Mouse (Mus musculus) stomach, postnatal 0 days (tissue): ENCODE measurements around the gene Susd2. TPM values are rescaled to one million over a fixed set of nuclear protein-coding genes. Genes with fewer than 3 reads are reported as not detected.

Experiments
- ATAC-seq: fragments of 200-750 bp; cut with Nextera tagmentation; 2 replicates; pipeline ENCODE4 v1.8.0; 2017; ENCODE audit not compliant: low FRiP score, low TSS enrichment
- DNase-seq: peaks from one replicate; pipeline ENCODE4 v3.0.0-alpha.2; 2016; ENCODE audit warnings: low spot score
- H3K27ac ChIP-seq: fragments of 300-500 bp; sonication (generic); replicated peaks from 2 replicates; pipeline ENCODE4 v1.5.1; 2014; ENCODE audit warnings: mild to moderate bottlenecking, control low read depth
- H3K27me3 ChIP-seq: fragments of 300-500 bp; sonication (generic); 2 replicates; pipeline ENCODE4 v1.6.1; 2014; ENCODE audit warnings: low read length; ENCODE audit not compliant: control insufficient read depth, insufficient read depth
- H3K36me3 ChIP-seq: fragments of 300-500 bp; sonication (generic); 2 replicates; pipeline ENCODE4 v1.6.1; 2014; ENCODE audit warnings: low read length, mixed read lengths; ENCODE audit not compliant: control insufficient read depth, insufficient read depth
- H3K4me1 ChIP-seq: fragments of 300-500 bp; sonication (generic); replicated peaks from 2 replicates; pipeline ENCODE4 v1.6.1; 2014; ENCODE audit warnings: antibody characterized with exemption; ENCODE audit not compliant: control insufficient read depth, insufficient read depth
- H3K4me2 ChIP-seq: fragments of 300-500 bp; sonication (generic); replicated peaks from 2 replicates; pipeline ENCODE4 v1.6.1; 2014; ENCODE audit warnings: low read depth, mild to moderate bottlenecking, control low read depth, moderate library complexity
- H3K4me3 ChIP-seq: fragments of 300-500 bp; sonication (generic); 2 replicates; pipeline ENCODE4 v1.5.1; 2014; ENCODE audit warnings: low read depth, low read length, control low read depth
- H3K9ac ChIP-seq: fragments of 300-500 bp; sonication (generic); 2 replicates; pipeline ENCODE4 v1.6.1; 2014; ENCODE audit warnings: mild to moderate bottlenecking, low read length, control low read depth, mixed read lengths
- H3K9me3 ChIP-seq: fragments of 300-500 bp; sonication (generic); 2 replicates; pipeline ENCODE4 v1.6.1; 2016; ENCODE audit warnings: low read length; ENCODE audit not compliant: control insufficient read depth
- CTCF ChIP-seq: IDR thresholded peaks from 2 replicates; pipeline ENCODE4 v1.5.1; 2016; ENCODE audit warnings: antibody characterized with exemption, low read depth, mild to moderate bottlenecking, moderate library complexity
- EP300 ChIP-seq: optimal IDR thresholded peaks from 2 replicates; pipeline ENCODE3; 2016; ENCODE audit warnings: antibody characterized with exemption
- WGBS: fragments of 180-500 bp; shearing (Covaris S2); extraction: QIAGEN DNeasy Blood & Tissue Kit; methylation state at CpG from one replicate; pipeline ENCODE4 v1.1.7; 2014; 5-methylcytosine and 5-hydroxymethylcytosine counted together
- polyA plus RNA-seq: library from polyadenylated mRNA; unstranded; fragments of >200 nt; fragmentation: Nextera tagmentation; extraction: Ambion mirVana; gene quantifications from 2 replicates; pipeline ENCODE4 v1.2.1, GENCODE M21; 2015

Susd2 gene
- polyA plus RNA-seq: 12.2 and 14.1 TPM in 2 replicates

DNA sequence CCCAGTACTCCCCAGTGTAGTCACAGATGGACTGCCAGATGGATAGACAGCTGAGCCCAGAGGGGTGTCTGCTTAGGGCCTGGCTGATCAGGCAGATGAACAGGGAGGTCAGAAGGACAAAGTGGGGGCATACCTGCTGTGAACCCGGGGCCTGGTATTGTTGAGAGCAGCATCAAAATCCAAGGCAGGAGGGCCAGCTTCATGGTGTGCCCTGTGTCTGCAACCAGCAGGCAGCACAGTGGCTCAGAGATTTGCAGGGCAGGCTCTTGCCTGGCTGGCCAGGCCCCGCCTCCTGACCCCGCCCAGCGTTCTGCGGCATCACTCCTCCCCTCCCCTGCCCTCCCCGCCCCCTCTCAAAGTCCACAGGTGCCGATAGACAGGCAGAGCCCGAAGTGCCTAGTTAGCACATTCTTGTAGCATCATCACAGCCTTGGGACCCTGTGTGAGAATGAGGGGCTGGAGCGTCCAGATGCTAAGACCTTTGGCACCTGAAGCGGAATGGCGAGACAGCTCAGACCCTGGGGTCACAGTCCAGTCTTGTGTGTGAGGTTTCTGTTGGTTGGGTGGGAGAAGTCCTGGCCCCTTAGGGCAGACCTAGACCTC is at the start of gene Susd2:
Gene Susd2, minus strand, starts transcription at position 268 of the 603 bp plus-strand sequence.
- DNase-seq (peak; percentile 92), ATAC-seq (peak; percentile 79)
- H3K36me3 ChIP-seq: peaks cover 4% of the 10 kb centered on the region
- H3K27me3 ChIP-seq: no peaks in the 10 kb centered on the region
- H3K9me3 ChIP-seq: no peaks in the 10 kb centered on the region
- no peaks in the 10 kb centered on the region; the same call in 1 of the 2 replicates for H3K4me1 ChIP-seq
- peak within 1 kb of the TSS; percentile 3; the same call in 1 of the 2 replicates for H3K4me3 ChIP-seq
- peak within 1 kb of the TSS; percentile 35; the same call in 1 of the 2 replicates for H3K27ac ChIP-seq
- TF ChIP-seq CTCF (no peak), EP300 (no peak)
- H3K9ac ChIP-seq: no peak within 1 kb of the TSS; the same call in 1 of the 2 replicates
- peak within 1 kb of the TSS; percentile 43 for H3K4me2 ChIP-seq
- WGBS: 6% methylated on average over 11 of the region's 11 CpGs

DNA sequence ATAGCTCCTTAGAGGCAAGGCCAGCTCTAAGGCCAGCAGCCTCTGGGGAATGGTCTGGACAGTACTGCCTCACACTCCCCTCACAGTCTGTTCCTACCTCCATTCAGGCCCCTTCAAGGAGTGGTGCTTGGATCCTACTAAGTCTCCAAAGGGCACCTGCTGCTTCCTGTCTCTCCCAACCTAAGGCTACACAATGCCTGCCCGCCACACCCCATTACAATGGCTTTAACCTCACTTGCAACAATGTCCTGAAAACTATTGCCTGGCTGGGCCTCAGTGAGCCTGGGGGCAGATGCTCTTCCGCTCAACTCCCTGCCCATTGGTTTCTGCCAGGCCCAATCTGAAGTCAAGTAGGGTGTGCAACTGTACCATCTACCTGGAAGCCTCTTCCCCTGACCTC is 44.8 kb upstream of the Susd2 start:
- DNase-seq: no peak
- Histone ChIP-seq H3K36me3 (peaks cover 4% of the 10 kb centered on the region; the same call in 1 of the 2 replicates), H3K9me3 (no peaks in the 10 kb centered on the region), H3K4me3 (no peak overlapping the region), H3K27ac (no peak overlapping the region), H3K4me1 (no peaks in the 10 kb centered on the region), H3K27me3 (no peaks in the 10 kb centered on the region), H3K4me2 (no peak overlapping the region), H3K9ac (no peak overlapping the region)
- TF ChIP-seq CTCF (no peak), EP300 (no peak)
- 91% methylated on average over 2 of the region's 2 CpGs for WGBS
- no peak for ATAC-seq

DNA sequence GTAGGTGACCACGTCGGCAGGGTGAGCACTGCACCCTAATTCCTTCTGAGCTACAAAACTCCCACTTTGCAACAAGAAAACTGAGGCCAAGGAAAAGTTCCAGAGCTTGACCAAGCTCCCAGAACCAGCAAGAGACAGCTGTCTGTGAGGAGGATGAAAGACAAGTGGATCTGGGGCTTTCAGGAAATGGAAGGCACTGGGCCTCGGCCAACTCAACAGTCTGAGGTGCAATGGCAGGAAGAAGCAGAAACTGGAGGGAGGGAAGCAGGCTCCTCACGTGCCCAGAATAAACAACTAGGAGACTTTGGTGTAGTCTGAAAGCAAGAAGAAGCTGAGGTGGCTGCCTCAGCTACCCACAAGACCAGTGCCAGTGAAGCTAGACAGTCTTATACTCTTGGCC is 42.9 kb upstream of the Susd2 start:
- no peak overlapping the region for H3K9ac ChIP-seq

DNA sequence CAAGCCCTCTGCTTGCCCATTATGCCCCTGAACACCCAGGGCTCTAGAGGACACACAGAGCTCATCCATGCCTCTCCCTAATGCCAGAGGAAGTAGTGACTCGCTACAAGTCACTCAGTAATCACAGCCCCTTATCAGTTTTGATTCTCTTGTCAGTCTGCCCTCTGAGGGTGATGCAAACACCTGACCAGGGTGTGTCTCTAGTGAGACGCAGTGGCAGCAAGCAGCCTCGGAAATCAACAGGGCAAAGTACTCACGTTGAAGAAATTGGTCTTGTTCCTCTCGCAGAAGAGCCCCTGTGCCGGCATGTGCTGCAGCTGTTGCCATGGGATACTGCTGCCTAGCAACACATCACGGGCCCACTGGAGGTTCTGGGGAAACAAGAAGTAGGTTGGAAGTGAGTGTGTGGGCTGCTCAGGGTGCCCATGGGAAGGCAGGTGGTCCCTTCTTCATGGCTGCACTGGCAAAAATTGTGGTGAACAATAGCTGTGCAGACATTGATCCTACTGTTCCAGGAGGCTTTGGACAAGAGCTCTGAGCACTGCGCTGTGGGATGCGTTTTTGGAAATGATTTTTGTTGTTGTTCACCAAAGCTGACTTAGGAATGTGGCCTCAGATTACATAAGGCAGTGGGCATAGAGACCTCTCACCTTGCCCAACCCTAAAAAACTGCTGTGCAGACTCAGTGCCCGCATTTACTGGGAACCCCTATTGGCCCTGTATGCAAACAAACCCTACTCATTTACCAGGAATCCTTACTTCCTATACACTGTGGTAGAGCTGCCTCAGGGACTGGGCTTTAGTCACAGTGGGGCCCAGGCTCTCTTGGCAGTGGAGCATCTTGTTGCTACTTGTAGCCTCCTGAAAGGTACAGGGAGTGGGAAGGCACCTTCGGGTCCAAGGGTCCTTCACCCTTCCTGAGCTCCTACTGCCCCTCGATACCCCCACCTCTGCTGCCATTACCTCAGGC is 40.5 kb upstream of the Susd2 start:
- Histone ChIP-seq H3K27me3 (no peaks in the 10 kb centered on the region), H3K9ac (no peak overlapping the region), H3K9me3 (no peaks in the 10 kb centered on the region), H3K4me3 (no peak overlapping the region), H3K27ac (no peak overlapping the region), H3K4me2 (no peak overlapping the region), H3K4me1 (no peaks in the 10 kb centered on the region), H3K36me3 (no peaks in the 10 kb centered on the region)
- 52% methylated on average over 12 of the region's 12 CpGs for WGBS
- ATAC-seq (peak; percentile 61; the same call in 1 of the 2 replicates), DNase-seq (peak; percentile 39)
- no peak for TF ChIP-seq CTCF
- no peak for TF ChIP-seq EP300

More for the DNA sequence above, 42.9 kb upstream of the Susd2 start:
- 70% methylated on average over 4 of the region's 4 CpGs for WGBS
- no peak overlapping the region for H3K4me3 ChIP-seq
- no peak overlapping the region for H3K4me2 ChIP-seq
- TF ChIP-seq CTCF: no peak
- ATAC-seq (no peak), DNase-seq (no peak)
- H3K36me3 ChIP-seq: no peaks in the 10 kb centered on the region
- H3K27me3 ChIP-seq: no peaks in the 10 kb centered on the region
- no peak overlapping the region for H3K27ac ChIP-seq
- H3K4me1 ChIP-seq: no peaks in the 10 kb centered on the region
- no peaks in the 10 kb centered on the region for H3K9me3 ChIP-seq

GRCm38 (mm10) chr10:75680574-75681001 is 36.8 kb upstream of the Susd2 start:
- H3K27ac ChIP-seq: no peak overlapping the region
- TF ChIP-seq EP300 (no peak), CTCF (no peak)
- H3K4me2 ChIP-seq: no peak overlapping the region
- H3K9me3 ChIP-seq: no peaks in the 10 kb centered on the region
- no peak overlapping the region for H3K4me3 ChIP-seq
- ATAC-seq: no peak
- no peaks in the 10 kb centered on the region for H3K27me3 ChIP-seq
- WGBS: 93% methylated on average over 9 of the region's 10 CpGs
- no peak overlapping the region for H3K9ac ChIP-seq
- H3K36me3 ChIP-seq: no peaks in the 10 kb centered on the region
- DNase-seq: no peak
- H3K4me1 ChIP-seq: peaks cover 6% of the 10 kb centered on the region
